Mouse (Mus musculus) large intestine, adult 2 months (tissue): ENCODE results near the gene Tada1. TPM values are rescaled to one million over a fixed set of nuclear protein-coding genes. Genes with fewer than 3 reads are reported as not detected.

Experiments
- DNase-seq: peaks from one replicate; pipeline ENCODE4 v3.0.0-alpha.2; 2012; ENCODE audit warnings: low read depth, low spot score
- WGBS: fragments of 180-500 bp; shearing (Covaris S2); methylation state at CpG from one replicate; pipeline ENCODE4 v1.1.7; 2018; 5-methylcytosine and 5-hydroxymethylcytosine counted together
- polyA plus RNA-seq: library from polyadenylated mRNA; depleted of rRNA; stranded (reverse); fragments of >200 nt; gene quantifications from 2 replicates; pipeline ENCODE4 v1.2.3, GENCODE M21; 2012; rRNA removed

Gene Tada1
- 13.4 and 14.8 TPM in 2 replicates for polyA plus RNA-seq

DNA sequence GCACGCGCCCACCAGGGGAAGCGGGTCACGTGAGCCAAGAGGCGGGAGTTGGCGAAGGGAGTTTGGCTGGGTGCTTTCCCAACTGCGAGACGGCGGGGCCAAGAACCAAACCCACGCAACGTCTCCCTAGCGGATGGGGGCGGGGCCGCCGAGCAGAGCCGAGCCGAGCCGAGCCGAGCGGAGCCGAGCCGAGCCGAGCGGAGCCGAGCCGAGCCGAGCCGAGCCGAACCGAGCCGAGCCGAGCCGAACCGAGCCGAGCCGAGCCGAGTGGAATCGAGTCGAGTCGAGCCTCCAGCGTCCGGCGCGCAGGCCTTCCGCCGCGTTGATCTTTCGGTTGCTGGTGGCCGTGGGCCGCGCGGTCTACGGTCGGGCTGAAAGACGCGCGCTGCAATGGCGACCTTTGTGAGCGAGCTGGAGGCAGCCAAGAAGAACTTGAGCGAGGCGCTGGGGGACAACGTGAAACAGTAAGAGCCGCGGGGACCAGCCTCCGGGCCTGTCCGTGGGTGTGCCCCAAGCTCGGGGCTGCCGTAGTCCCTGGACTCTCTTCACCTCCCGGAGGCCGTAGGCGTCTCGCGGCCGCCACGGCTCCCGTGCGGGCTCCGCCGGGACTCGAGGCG is at the start of gene Tada1:
TSS of gene Tada1 (plus strand) at position 85 of the 617 bp plus-strand sequence.
- DNase-seq, result peak; percentile 73

DNA sequence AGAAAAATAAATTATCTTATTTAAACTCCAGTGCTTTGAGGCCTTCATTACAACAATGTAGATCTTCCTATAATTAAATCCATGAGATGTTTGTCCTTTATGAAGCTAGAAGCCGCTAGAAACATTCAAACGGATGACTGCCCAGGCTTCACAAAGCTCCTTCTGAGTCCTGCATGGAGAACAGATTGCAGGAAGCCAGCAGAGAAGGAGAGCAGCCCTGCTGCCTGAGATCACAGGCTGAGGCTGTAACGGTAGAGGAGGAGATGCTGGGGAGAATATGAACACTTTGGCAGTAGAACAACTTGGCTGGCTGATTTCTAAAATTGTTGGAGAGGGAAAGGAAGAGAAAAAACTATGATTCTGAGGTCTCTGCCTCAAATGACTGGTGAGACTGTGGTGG is 48.1 kb upstream of the Tada1 start:
- no peak for DNase-seq
- 49% methylated on average over 3 of the region's 3 CpGs for WGBS

More for the DNA sequence above, at the start of gene Tada1:
- WGBS, result 2% methylated on average over 81 of the region's 81 CpGs

DNA sequence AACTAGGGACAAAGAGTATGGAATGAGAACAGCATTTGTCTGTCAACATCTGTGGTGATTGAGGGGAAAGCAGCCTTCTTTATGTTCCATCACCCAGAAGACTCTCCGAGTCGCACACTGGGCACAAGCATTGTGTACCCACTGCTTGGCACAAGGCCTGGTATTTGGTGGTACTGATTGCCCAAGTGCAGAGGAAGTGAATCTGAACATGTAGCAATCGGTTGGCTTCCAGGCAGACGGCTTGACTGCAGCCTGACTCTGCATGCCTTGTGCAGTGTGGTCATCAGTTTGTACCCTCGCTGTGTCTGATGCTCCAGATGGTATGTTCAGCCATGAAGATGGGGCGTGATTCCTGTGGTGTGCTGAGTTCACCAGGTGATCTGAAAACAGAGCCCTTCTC is 39.8 kb upstream of the Tada1 start:
- DNase-seq, result no peak
- 77% methylated on average over 6 of the region's 6 CpGs for WGBS

DNA sequence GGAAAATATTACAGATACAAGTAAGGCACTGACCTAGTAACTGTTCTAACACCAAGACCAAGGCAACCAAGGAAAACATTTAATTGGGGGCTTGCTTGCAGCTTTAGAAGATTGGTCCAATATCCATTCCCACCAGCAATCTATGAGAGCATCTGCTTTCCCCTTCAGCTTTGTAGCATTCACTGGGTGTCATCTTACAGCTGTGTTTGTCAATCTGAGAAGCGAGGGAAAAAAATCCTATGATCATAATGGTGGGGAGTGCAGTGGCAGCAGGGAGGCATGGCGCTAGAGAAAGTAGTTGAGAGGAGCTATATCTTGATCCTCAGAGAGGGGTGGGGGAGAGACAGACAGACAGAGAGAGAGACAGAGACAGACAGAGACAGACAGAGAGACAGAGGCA is 36.8 kb upstream of the Tada1 start:
- 68% methylated on average over 2 of the region's 2 CpGs for whole genome bisulfite sequencing

DNA sequence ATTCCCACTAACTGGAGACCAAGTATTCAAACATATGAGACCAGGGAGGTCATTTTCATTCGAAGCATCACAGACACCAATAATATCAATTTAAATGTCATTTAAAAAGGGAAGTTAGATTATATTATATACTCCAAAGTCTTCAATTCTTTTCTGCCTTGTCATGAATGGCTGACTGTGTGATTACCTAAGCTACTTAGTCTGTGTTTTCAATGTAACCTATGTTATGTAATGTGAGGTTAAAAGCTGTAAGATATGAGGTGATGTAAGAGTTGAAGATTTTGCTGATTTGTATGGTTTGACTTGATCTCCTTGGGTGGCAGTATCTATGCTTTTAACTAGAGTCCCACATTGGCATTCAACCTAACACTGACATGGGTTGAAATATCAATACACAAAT is 36.4 kb upstream of the Tada1 start:
- DNase-seq, result no peak
- WGBS, result 65% methylated on average over 1 of the region's 1 CpGs

More for the DNA sequence above, 36.8 kb upstream of the Tada1 start:
- DNase-seq, result no peak

DNA sequence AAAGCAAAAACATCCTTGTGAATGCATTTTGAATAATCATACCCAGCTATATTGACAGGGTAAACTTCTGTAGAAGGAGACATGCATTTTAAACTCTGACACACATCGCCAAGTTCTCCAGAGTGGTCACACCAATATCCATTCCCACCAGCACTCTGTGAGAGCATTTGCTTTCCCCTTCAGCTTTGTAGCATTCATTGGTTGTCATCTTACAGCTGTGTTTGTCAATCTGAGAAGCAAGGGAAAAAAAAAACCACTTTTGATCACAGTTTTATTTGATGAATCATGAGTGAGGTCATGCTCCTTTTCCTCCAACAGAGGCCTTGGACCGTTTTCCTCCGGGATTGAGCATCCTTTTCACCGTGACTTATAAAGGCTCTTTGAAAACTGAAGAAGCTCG is 35.3 kb upstream of the Tada1 start:
- DNase-seq, result no peak
- 64% methylated on average over 5 of the region's 5 CpGs for WGBS

DNA sequence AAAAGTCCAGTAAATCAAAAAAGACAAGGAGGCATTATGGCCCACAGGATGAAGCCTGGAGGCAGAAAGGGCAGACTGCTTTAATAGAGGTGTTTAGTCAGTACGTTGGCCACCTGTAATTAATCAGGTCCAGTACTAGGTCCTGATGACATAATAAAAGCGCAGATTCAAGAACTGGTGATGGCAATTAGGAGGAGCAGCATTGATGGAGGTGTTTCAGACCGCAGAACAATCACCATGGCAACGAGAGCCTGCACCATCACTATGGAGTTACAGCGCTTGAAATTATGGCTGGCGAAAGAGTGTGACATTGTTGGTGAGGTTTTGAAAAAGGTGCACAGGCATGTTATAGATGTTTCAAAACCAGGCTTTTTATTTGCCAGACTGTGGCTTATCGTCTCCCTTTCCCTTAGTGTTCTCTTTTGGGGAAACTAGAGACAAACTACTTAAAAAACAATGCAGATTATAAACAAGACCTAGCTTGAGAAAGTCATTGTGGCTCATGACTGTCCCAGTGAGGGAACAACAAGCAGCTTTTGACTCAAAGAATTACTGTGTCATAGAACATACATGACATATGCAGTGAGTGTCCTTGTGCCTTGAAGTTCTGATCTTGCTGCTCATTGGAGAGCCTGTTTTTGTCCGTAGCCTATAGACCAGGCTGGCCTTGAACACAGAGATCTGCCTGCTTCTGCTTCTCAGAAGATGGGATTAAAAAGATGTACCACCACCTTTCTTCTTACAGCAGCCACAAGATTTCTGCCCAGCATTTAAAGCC is 34.4 kb upstream of the Tada1 start:
- 78% methylated on average over 8 of the region's 8 CpGs for WGBS
- DNase-seq, result no peak

DNA sequence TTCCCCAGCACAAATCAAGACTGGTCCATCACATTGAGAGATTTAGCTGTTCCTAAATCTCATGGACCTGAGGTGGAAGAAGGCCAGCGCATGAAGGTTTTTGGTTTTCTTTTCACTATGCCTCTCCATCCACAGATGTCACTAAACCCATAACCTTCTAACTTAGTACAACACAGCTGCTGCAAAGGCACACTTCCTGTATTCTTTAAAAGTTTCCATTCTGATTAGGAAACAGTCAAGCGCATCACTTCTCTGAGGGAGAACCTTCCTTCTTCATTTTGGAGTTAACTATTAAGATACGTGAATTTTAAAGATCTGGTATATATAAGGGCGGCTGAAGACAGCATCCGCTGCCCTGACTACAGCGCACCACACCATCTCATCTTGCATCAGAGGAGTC is 33.3 kb upstream of the Tada1 start:
- 83% methylated on average over 6 of the region's 6 CpGs for WGBS
- no peak for DNase-seq

DNA sequence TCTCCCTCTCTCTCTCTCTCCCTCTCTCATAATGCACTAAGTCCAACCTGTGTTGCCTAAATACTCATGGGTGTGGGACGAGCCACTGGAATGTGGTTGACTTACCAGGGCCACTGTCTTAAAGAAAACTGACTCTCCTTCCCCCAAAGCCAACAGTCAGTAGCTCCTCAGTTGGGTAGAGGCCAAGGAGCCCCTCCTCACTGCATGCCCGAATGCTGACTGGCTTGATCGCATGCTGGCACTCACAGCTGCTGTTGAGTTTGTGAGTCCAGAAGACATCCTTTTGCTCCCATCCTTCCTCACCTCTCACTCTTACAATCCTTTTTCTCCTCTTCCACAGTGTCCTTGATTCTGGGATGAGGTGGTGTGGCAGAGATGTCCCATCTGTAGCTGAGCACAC is 32.0 kb upstream of the Tada1 start:
- no peak for DNase-seq
- WGBS, result 41% methylated on average over 3 of the region's 3 CpGs

DNA sequence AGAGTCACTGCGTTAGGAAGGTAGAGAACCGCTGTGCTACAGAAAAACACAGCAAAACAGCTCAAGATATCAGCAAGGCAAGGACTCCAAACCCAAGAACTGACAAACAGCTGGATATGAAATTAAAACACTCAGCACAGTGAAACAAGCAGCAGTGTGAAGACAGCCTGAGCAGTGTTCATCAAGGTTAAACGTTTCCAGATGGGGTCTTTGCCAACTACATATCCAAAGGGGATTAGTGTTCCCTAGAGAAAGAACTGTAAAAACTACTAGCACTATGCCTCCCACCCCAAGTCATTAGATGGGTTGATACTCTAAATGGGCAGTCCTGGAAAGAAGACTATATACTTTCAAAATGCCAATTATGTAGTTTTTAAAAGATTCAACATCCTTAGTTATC is 29.6 kb upstream of the Tada1 start:
- no peak for DNase-seq
- 71% methylated on average over 3 of the region's 3 CpGs for WGBS

DNA sequence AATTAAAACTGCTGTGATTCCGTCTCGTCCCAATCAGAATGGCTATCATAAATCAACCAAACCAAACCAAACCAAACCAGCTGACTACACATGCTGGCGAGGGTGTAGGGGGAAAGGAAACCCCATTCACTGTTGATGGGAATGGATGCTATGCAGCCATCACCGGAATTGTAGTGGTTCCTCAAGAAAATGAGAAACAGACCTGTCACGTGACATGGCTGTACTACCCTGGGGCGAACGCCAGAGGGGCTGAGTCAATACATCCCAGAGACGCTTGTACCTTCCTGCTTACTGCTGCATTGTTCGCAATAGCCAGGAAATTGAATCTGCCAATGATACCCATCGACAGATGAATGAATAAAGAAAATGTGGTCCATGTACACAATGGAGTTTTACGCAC is 29.1 kb upstream of the Tada1 start:
- 74% methylated on average over 11 of the region's 11 CpGs for WGBS
- DNase-seq, result no peak

DNA sequence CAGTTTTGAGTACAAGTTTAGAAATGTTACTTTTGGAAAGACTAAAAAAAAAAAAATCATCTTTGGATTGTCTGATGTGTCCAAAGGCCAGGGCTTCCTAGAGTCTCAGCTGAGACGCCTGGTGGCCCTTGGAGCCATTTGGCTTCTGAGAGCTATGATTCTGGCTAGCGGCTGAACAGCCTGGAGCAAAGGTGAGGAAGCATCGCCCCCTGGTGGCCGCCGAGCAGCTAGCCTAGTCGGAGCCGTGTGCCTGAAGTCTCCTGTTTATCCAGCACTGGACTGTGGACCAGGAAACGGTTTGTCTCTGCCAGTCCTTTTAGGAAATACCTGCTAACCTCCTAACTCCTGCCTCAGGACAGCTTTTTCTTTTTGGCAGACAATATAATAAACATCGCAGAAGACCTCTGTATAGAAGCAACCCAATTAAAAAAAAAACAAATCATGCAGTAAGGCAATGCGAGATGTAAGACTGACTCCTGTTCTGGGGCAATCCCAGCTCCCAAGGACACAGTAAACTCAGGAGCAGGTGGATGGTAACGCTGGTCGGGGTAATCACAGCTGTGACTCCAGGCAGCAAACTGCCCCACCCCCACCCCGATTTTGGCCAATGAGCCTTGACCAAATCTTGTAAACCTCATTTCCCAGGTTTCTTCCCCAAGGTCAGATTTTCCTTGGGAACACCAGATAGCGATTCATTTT is 18.6 kb upstream of the Tada1 start:
- peak; percentile 52 for DNase-seq

DNA sequence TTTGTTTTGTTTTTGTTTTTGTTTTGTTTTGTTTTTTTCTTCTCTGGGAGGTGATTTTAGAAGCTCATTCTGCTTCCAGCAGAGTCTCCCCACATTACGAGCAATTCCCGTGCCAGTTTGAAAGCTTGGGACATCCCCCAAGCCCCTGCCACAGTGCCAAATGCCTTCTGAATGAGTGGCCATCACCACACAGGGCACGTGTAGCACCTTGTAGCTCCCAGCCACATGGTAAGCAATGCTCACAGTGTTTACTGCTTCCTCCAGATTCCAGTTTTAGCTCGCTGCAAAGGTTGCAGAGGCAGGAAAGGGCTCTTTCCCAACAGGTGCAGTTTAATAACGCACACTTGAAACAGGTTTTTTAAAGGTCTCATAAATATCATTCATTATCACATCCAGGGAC is 18.0 kb upstream of the Tada1 start:
- 50% methylated on average over 5 of the region's 5 CpGs for WGBS
- no peak for DNase-seq

More for the DNA sequence above, 18.6 kb upstream of the Tada1 start:
- 9% methylated on average over 14 of the region's 14 CpGs for WGBS

DNA sequence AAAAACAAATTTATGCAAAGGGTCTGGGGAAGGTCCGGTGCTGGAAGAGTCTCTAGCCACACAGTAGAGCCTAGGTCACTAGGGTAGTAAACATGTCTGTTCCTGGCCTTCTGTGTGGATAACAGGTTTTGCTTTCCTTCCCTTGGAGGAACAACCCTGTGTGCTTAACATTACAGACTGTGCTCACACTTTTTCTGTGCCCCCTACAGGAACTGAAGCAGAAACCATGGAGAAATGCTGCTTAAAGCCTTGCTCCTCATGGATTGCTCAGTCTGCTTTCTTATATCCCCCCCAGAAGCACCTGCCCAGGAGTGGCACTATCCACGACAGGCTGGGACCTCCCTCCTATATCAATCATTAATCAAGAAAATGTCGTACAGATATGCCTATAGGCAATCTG is 17.1 kb upstream of the Tada1 start:
- no peak for DNase-seq
- 53% methylated on average over 3 of the region's 3 CpGs for whole genome bisulfite sequencing

DNA sequence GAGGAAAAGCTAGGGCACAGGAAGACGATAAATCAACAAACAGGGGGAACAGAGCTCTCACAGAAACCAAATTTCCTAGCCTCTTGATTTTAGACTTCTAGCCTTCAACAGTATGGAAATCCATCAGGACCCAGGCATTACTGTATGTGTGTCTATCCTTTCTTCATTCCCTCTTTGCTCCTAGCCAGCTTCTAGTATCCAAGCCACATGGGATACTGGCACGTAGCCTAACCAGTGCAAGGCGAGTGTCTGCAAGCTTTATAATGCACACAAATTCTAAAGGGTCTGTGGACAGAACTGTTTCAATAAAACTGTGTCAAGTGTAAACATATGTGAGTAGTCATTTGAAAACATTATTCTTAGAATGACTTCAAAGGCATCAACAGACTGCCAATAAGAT is 16.2 kb upstream of the Tada1 start:
- 50% methylated on average over 3 of the region's 3 CpGs for WGBS

DNA sequence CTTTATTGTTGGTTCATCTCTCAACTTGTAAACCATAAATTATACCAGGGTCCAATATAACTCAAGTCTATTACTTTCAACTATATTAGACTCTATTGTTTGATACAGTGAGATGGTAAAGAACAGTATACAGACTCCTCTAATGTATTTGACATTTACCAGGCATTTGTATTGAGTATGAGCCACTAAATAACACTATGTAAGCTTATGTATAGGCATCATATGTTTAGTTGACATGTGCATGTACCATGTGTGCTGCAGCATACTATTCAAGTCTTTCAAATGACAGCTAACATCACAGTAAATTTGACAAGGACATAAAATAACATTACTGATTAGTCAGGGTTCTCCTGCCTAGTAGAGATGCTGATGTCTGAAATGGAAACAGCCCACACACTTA is 15.8 kb upstream of the Tada1 start:
- DNase-seq, result no peak

More for the DNA sequence above, 16.2 kb upstream of the Tada1 start:
- no peak for DNase-seq

DNA sequence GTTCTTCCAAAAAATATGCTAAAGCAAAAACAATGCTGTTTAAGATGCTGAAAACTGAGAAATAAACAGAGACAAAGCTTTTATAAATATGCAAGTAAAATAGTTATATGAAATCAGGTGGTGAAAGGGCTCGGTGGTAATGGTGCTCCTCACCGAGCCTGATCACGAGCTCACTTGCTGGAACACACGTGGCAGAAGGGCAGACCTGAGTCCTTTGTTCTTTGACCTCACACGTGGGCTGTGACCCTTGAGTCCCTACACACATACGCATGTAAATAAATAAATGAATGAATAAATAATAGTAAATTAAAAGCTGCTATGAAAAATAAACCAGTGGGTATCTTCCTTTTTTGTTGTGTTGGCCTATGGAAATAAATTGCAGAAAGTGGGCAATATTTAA is 1.7 kb upstream of the Tada1 start:
- DNase-seq, result no peak

DNA sequence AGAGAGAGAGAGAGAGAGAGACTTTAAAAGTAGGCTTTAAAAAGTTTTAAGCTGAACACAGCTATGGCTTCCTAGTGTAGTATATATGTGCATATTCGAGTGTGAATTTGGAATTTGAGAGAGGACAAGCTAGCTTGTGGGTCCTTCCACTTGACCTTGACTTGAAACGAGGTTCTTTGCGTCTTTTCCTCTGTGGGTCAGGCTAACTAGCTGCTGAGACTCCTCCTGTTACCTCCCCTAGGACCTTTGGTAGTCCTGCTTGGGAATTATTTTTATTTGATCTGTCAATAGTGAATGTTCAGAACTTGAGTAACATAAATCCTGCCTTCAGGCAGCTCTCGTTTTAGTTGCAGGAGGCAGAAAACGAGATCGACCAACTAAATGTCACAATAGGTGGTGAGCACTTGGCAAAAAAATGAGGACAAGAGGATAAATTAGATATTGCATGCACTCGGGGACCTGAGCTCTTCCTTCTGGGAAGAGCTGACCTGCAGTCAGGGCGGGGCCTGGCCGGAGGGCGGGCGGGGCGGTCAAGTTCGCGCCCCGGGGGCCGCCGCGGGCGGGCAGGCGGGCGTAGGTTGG is 375 bp upstream of the Tada1 start:
- 3% methylated on average over 21 of the region's 21 CpGs for WGBS
- no peak for DNase-seq

More for the DNA sequence above, 1.7 kb upstream of the Tada1 start:
- WGBS, result 82% methylated on average over 6 of the region's 6 CpGs

DNA sequence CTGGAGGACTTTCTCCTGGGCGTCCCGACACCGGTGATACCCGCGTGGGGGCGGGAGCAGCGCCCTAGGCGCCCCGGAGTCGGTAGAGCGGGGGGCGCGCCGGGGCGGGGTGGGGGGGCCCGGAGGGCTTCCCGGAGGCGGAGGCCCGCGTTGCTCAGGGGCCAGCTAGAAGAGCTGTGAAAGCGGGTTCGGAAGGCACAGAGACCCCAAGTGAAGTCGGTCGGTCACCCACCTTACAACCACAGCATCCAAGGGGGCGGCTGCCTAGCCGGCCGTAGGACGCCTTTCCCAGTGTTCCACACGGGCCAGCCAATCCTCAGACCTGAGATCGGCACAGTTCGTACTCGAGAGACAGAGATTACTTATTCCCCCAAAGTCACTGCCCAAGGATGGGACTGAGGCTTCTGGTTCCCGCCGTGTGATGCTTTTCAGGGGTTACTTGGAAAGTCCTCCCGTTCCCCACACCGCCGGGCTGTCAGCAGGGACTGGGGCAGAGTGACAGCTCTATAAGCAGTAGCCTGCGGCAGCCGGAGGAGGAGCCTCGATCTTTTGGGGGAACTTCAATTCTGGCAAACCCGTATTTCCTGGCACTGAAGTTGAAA is 834 bp downstream of the Tada1 start:
- DNase-seq, result no peak

DNA sequence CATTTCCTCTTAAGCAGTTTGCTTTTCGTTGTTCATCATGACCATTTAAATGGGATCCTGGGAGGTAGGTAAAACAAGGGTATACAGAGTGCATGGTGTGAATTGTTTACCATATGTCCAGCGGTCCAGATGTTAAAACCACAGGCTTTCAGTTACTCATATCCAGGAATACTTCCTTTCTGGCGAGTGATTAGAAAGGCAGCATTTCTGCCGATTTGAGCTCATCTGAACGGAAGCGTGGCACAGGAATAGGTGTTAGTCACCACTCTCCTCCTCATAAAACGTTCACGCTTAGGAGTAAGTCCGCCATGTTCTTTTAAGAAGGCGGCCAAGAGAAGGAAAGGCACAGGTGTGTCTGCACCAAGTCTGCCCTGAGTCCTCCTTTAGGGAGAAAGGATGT is 2.4 kb downstream of the Tada1 start:
- WGBS, result 67% methylated on average over 10 of the region's 10 CpGs
- DNase-seq, result no peak

More for the DNA sequence above, 834 bp downstream of the Tada1 start:
- WGBS, result under 1% methylated on average over 40 of the region's 41 CpGs
